Mouse (Mus musculus) cerebellum, adult 11-12 months (tissue): Measurements from ENCODE around the gene Il11ra1.
"Not testable (repeated sequence)": the region's sequence is repeated elsewhere in the genome, so short reads cannot be mapped to it uniquely, and the experiment has no call there.

Source experiments
- DNase-seq: peaks from one replicate; pipeline ENCODE4 v3.0.0; 2022

Il11ra1 gene

DNA sequence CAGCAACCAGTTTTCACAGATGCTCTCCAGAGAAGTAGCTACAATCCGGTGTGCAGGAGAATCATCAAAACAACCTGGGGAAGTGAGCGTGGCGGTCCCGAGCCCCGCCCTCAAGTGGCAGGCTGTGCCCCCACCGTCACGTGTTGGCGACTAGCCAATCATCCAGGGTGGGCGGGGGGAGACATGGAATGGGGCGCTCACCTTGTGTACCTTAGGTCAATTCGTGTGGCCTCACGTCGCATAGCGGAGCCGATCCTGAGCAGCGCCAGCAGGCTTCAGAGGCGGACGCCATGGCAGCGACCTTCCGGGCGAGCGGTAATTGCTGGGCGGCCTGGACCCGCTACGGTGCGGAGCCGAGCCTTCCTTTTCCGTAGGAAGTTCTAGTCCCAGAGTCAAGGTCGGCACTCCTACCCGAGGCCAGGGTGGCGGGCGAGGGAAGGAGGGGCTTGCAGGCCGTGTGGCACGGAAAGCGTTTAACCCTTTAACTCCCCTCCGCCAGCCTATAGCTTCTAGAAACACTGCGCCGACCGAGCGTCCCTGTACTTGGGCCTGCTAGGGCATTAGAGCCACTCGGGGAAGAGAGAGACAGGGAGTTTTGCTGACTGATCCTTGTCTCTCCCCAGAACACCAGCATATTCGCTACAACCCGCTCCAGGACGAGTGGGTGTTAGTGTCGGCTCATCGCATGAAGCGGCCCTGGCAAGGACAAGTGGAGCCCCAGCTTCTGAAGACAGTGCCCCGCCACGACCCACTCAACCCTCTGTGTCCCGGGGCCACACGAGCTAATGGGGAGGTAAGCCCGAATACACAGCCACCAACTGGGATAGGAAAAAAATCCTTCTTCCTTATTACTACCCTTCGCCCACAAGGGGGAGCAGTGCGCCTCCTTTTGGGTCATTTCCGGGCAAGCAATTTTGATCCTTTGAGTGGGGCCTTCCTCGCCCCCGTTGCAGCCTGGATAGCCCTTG is 55.8 kb downstream of the Il11ra1 start, which contains the start of gene Sigmar1:
Gene Sigmar1, minus strand, starts transcription at position 820 of the 968 bp plus-strand sequence.
- peak; percentile 89 for DNase-seq

DNA sequence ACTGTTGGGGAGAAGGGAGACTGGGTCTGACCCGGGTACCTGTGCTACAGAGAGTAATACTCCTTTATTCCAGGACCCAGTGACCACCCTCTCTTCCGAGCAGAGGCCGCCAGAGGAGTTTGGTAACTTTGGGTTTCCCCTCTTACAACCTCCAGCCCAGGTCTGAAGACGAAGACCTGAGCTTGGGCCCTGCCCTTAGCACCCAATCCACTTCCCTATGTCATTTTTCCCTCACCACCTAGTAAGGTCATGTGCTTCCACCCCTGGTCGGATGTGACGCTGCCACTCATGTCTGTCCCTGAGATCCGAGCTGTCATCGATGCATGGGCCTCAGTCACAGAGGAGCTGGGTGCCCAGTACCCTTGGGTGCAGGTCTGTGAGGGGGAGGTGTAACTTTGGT is 56.7 kb downstream of the Il11ra1 start:
- DNase-seq, result peak; percentile 58

DNA sequence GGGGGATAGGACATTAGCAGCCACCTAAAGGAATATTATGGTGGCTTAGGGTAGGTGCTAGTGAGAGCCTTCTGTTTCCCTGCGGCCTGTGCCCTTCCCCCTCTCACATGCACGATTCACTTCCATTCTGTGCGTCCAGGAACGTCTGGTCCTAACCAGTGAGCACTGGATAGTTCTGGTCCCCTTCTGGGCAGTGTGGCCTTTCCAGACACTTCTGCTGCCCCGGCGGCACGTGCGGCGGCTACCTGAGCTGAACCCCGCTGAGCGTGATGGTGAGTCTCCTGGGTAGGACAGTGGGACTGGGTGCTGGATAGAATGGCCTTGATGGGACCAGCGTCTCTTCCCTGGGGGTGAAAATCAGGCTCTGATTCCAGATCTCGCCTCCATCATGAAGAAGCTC is 57.5 kb downstream of the Il11ra1 start:
- no peak for DNase-seq

DNA sequence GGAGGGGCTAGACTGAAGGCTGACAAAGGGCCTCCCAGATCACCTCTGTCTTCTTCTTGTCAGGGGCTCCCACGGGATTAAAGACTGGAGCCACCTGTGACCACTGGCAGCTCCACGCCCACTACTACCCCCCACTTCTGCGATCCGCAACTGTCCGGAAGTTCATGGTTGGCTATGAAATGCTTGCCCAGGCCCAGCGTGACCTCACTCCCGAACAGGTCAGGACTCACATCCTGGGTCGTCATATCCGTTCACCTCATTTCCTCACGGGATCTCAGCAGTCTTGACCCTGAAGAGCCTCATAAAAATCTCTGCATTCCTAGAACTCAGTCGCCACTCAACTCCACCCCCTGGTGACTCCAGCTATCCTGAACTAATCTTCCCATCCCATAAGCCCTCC is 58.2 kb downstream of the Il11ra1 start:
- DNase-seq, result no peak

DNA sequence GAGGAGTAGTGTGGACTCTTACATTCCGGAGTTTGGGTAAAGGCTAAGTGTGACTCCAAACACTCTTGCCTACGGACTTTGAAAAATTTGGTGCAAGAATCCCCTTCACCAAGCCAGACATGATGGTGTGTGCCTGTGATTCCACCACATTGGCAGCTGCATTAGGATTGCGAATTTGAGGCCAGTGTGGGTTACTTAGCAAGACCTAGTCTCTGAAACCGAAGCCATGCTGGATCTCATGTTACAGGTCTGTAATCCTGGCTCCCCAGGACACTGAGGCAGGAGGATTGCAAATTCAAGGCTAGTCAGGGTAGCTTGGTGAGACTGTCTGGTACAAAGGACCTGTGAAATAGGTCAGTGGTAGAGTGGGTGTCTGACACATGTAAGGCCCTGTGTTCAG is 58.9 kb downstream of the Il11ra1 start:
- no peak for DNase-seq

DNA sequence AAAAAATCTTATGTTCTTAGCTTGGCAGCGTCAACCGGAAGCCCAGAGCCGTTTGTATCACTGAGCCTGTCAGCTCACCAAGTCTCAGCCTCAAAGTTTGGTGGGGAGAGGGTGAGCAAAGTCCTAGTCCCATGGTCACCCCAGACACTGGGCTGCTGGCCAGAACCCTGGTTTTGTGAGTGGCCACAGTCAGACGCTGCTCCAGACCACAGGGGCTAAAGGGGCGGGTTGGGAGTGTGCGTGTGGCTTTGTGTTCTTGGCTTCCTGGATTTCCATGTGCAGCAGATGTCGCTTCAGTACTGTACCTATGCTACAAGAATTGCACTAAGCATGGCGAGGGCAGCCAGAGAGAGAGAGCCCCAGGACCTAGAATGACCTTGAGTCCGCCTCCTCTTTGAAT is 59.4 kb downstream of the Il11ra1 start:
- no peak for DNase-seq

DNA sequence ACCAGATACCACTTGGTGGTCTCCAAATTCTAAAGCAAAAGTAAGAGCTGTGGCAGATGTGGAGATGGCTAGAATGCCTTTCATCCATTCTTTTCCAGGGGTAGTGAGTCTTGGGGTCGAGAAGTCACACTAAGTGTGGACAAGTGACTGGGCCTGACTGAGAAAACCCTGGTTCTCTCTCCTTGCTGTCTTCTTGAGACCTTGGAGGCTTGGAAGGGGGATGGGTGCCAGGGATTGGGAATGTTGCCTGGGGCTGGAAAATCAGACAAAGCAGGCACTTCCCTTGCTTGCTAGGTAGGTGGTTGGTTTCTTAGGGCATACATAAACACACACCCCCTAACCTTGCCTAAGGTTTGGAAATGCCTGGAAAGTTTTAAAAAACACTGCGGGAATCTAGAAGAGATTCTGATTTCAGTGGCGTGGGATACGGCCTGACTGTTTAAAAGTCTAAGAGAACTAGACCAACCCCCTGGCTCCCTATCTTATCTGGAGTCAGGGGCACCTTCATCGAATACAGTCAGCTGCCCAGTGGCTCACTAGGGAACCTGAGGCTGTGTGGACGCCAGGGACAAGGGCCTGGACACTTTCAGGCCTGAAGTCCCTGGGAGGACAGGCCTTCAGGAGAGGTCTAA is 60.0 kb downstream of the Il11ra1 start:
- DNase-seq, result no peak

DNA sequence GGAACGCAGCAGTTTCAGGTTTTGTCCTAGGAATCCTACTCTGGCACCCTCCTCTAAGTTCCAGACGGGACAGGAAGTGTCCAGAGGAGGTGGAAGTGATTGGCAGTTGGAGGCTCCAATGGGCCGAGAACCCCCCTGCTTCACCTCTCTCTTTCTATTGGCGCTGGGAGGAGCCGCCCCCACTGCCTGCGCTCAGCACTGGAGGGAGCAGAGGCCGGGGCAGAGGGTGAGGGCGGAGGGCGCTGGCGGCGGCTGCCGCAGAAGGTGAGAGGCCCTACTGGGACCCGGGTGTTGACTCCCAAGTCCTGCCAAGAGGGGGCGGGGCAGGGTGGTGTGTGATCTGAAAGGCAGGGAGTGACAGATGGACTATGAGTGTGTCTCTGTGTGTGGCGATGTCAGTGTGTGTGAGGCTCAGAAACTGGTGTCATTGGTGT is 60.5 kb downstream of the Il11ra1 start:
- peak; percentile 94 for DNase-seq

DNA sequence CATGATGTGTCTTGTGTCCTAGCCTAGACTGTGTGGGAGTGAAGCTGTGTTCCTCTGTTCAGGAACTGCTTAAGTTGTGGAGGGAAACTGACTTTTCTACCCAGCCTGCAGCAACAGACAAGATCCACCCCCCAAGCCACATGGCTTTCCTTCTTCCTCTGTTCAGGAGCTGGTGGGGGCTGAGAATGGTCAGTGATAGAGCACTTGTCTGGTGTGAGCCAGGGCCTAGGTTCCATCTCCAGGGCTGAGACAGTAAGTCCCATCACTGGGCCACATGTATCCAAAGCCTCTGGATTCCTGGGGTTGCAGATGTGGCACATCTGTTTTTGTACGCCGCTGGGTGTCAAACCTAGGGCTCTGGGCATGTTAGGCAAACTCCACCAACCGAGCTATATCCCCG is 61.1 kb downstream of the Il11ra1 start:
- no peak for DNase-seq

DNA sequence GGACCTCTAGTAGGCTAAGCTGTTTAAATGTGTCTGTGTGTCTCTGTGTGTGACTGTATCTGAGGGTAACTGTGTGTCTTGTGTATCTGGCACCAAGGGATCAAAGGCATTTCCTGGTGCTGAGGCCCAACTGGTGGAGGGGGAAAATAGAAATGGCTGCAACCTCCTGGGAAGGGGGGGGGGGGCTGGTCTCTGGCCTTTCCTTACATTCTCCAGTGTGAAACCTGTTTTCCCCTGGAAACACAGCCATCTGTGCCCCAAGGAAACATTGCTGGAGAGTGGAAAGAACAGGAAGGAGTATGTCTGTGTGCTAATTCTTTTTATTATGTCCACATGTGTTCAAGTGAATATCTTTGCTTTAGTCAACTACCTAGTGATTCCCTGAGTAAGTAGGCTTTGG is 61.9 kb downstream of the Il11ra1 start:
- DNase-seq, result no peak

DNA sequence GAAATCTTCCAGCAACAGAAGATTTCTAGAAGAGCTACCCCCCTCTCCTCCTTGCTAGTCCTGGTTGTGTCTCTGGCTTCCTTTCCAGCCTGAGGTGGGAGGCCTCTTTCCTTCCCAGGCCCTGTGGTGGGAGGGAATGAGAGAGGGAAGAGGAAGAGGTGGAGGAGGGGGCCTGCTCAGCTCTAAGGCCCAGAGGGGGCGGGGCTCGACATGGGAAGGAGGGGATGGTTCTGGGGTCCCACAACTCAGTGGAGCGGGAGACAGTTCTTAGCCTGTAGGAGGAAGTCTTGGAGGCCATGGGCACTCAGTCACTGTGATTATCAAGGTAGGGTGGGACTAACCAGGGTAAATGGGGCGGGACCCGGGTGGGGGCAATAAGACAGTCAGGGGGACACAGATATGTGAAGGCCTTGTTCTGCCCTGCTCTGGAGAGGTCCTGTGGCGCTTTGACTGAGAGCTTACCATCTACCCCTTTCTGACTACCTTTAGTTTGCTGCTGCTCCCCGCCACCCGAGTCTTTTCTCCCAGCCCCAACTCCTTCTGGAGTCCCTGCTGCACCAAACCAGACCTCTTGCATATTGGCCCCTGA is 62.4 kb downstream of the Il11ra1 start:
- DNase-seq, result peak; percentile 56

DNA sequence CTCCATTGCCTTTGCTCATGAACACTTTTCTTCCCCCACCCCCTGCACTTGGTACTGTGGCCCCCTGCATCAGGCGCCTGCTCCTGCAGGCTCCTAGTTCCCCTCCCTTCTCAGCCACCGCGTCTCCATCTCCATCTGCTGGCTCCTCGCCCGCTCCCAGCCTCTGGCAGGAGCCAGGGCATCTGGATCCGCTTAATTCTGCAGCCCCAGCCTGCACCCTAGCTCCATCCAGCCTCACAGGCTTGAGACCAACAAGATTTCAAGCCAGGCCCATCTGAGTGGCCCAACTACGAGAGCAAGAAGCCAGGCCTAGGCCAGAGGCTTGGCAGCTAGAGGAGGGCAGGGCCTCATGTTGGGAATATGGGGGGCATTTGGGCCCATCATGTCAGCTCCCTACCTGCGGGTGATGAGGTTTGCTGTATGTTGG is 62.9 kb downstream of the Il11ra1 start:
- peak; percentile 68 for DNase-seq

DNA sequence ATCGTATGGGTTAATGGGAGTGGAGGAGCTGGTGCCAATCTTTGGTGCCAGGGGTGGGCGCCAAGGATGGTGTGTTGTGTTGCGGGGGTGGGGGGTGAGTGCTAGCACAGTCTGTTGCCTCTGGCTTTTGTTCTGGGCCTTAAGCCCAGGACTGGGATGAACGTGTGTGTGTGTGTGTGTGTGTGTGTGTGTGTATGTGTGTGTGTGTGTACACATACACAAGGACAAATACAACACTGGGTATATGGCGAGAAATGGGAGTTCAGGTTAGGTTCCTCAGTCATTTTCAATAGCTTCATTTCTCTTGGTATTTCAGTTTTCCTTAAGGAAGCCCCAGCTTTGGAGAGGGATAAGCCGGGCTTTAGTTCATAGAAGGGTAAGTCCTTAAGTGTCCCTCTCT is 63.4 kb downstream of the Il11ra1 start:
- DNase-seq, result not testable (repeated sequence)

DNA sequence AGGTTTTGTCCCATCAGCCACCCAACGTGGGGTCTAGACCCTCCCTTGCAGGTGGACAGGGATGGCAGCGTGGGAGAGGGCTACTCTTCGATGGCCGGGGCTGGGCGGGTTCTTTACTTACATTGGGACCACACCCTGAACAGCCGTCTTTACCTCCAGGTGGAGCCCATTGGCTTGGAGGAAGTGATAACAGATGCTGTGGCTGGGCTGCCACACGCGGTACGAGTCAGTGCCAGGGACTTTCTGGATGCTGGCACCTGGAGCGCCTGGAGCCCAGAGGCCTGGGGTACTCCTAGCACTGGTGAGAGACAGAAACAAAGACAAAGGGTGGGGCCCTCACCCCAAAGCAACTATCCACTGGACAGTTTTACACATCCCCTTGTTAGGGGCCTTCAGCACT is 67.5 kb downstream of the Il11ra1 start:
- peak; percentile 23 for DNase-seq

DNA sequence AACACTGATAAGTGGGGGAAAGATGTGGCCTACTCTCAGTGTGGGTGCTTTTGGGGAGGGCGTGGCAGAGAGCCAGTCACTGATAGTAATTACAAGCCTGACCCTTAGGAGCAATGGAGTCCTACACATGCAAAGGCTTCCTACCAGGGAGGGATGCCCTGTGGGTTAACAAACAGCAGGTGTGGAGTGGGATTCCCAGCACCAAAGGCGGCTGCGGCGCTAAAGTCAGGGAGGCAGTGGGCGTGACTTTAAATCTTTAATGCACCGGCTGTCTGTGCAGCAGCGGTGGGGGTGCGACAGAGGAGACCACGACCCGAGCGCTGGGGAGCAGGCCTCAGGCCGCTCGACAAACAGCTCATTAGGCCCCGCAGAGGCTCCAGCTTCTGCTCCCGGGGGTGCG is 73.2 kb downstream of the Il11ra1 start:
- DNase-seq, result peak; percentile 66

DNA sequence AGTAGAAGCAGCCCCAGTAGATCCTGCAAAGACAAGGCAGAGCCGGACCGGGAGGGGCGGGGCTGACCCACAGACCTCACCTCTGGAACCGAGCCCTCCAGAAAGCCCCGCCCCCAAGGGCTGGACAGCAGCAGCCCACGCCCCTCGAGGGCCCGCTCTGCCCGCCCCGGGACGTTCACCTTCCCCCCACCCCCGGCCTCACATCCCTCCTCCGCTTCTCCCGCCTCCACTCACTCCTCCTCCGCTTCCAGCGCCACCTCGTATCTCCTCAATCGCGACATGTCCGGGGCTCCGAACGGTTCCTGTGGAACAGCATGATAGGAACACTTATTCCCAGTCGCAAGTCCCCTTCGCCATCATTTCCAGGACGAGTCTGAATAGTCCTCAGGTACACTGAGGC is 73.7 kb downstream of the Il11ra1 start:
- peak; percentile 80 for DNase-seq

DNA sequence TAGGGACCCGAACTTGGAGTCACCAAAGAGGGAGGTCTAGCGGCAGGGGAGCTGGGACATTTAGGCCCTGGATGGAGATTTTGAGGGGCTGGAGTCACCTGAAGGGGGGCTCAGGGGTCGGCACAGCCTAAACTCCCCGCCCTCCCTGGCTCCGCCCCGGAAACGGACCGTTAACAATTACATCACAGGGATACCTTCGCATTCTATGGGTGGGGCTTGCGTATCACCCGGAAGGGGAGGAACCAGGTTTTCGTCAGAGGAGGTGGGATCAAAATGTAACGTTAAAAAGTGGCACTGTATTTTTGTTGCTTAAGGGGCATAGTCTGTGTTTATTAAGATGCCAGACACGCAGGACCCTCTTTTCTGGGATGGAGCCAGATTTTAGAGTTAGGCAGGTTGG is 74.2 kb downstream of the Il11ra1 start, which contains the start of gene Ccl27a:
Gene Ccl27a, minus strand, starts transcription at position 246 of the 400 bp plus-strand sequence.
- DNase-seq, result peak; percentile 90

DNA sequence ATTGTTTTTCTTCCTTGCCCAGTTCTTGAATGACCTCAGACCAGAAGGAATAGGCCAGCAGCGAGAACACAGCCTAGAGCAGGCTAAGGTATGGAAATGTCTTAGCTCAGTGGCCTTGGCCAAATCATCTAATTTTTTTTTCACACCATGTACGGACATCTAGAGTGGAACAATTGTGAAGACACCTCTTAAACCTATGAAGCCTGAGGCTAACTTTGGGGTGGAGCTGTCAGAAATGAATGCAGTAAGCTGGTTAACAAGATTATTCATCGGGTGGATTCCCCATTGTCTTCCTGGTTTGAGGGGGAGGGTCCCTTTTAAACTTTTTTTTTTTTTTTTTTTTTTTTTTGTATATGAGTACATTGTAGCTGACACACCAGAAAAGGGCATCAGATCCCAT is 74.7 kb downstream of the Il11ra1 start:
- DNase-seq, result not testable (repeated sequence)

DNA sequence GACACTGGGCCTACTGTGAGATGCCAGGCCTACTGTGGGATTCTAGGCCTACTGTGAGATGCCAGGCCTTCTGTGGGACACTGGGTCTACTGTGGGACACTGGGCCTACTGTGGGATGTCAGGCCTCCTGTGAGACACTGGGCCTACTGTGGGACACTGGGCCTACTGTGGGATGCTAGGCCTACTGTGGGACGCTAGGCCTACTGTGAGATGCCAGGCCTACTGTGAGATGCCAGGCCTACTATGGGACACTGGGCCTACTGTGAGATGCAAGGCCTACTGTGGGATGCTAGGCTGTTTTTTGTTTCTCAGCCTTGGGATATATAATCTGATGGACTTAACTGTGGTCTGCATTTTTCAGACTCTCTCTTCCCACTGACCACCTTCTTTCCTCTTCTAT is 76.1 kb downstream of the Il11ra1 start:
- peak; percentile 42 for DNase-seq

DNA sequence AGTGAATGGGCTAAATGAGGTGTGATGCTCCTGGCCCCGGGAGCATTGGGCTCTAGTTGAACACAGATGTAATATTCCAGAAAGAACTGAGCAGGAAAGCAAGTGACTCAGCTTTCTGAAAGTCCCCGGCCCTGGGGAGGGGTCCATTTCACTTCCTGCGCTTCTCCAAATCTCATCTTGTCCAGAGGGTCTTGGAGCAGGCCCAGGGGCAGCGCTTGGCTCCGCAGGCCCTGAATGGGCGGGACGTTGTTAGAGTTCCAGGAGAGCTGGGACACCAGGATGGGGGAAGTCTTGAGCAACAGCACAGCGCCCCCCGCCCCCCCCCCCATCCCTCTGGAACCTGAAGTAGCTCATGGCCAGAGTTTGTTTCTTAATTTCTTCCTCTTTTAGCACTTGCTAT is 81.5 kb downstream of the Il11ra1 start:
- DNase-seq, result not testable (repeated sequence)

DNA sequence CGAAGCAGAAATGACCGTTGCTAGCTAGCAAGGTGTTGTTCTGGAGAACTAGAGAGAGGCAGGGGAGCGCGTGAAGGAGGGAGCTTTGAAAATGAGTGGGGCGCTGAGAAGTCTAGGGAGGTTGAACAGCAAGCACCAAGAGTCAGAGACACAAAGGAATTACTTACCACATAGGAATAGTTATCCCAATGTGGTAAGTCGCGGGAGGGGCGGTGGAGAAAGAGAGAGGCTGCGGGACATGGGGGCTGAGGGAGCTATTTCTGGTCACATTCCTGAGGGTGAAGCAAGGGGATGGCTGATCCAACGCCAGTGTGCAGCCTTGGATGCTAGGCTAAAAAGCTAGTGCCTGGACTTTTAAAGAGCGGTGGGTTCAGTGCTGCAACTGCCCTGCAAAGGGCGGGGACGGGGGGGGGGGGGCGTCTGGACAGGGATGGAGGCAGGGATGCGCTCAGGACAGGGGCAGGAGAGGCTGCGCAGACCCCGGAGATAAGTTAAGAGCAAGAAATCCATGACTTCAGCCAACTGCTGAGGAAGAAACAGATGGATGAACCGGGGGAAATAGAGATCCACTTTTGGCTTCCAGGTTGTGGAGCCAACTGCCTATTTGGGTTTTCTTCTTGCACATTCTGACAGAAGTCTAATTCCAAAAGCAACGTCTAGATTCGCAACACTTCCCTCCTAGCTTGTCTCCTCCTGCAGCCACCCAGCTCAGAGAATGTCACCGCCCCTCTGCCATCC is 82.1 kb downstream of the Il11ra1 start:
- peak; percentile 32 for DNase-seq

DNA sequence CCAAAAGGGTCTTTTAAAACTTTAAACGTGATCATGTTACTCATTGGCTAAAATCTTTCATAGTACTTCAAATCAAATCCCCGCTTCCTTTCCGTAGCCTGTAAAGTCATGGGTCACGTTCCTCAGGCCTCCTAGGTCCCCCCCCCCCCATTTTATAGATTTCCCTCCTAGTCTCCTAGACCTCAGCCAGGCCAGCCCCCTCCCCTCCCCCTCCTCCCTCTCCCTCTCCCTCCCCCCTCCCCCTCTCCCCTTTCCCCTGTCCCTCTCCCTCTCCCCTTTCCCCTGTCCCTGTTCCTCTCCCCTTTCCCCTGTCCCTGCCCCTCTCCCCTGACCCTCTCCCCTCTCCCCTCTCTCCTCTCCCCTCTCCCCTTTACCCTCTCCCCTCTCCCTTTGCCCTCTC is 82.9 kb downstream of the Il11ra1 start:
- DNase-seq, result not testable (repeated sequence)

DNA sequence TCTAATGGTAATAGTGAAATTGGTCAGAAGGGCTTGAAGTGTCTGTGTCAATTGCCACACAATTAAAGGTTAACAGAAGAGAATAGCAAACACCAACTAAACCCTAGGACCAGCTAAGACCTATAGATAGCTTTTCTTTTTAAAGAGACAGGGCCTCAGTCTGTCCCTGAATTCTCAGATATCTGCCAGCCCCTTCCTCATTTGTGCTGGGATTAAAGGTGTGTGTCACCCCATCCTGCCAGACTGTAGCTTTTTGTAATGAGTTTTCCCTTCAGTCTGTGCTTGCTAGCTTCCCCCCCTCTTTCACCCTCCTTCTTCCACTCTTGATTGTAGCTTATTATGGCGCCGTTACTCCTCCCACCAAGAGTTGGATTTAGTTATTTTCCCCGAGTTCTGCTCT is 83.4 kb downstream of the Il11ra1 start:
- DNase-seq, result not testable (repeated sequence)
